Mouse (Mus musculus) midbrain, embryonic 13.5 days (tissue): ENCODE measurements around the gene Akap1. TPM values are rescaled to one million over a fixed set of nuclear protein-coding genes. Genes with fewer than 3 reads are reported as not detected.

ENCODE experiments used
- ATAC-seq: fragments of 200-750 bp; cut with Nextera tagmentation; 2 replicates; pipeline ENCODE4 v1.8.0; 2017; ENCODE audit warnings: mild to moderate bottlenecking, moderate TSS enrichment, moderate library complexity
- H3K27ac ChIP-seq: fragments of 300-500 bp; sonication (generic); 2 replicates; pipeline ENCODE4 v1.5.1; 2015; ENCODE audit warnings: inconsistent platforms, mild to moderate bottlenecking, moderate library complexity
- H3K27me3 ChIP-seq: fragments of 300-500 bp; sonication (generic); 2 replicates; pipeline ENCODE4 v1.6.1; 2015; ENCODE audit warnings: mild to moderate bottlenecking, inconsistent platforms
- H3K36me3 ChIP-seq: fragments of 300-500 bp; sonication (generic); 2 replicates; pipeline ENCODE4 v1.6.1; 2015; ENCODE audit warnings: mild to moderate bottlenecking, inconsistent platforms
- H3K4me1 ChIP-seq: fragments of 300-500 bp; sonication (generic); replicated peaks from 2 replicates; pipeline ENCODE4 v1.6.1; 2015; ENCODE audit warnings: inconsistent platforms
- H3K4me2 ChIP-seq: fragments of 300-500 bp; sonication (generic); replicated peaks from 2 replicates; pipeline ENCODE4 v1.6.1; 2015; ENCODE audit warnings: moderate library complexity, mild to moderate bottlenecking, inconsistent platforms
- H3K4me3 ChIP-seq: fragments of 300-500 bp; sonication (generic); replicated peaks from 2 replicates; pipeline ENCODE4 v1.5.1; 2015; ENCODE audit warnings: mild to moderate bottlenecking, inconsistent platforms
- H3K9ac ChIP-seq: fragments of 300-500 bp; sonication (generic); replicated peaks from 2 replicates; pipeline ENCODE4 v1.6.1; 2015; ENCODE audit warnings: mild to moderate bottlenecking, inconsistent platforms
- H3K9me3 ChIP-seq: fragments of 300-500 bp; sonication (generic); 2 replicates; pipeline ENCODE4 v1.6.1; 2016; ENCODE audit warnings: mild to moderate bottlenecking, inconsistent platforms
- WGBS: fragments of 180-500 bp; shearing (Covaris S2); methylation state at CpG from one replicate; pipeline ENCODE4 v1.1.7; 2015; 5-methylcytosine and 5-hydroxymethylcytosine counted together
- polyA plus RNA-seq: library from polyadenylated mRNA; unstranded; fragments of >200 nt; fragmentation: Nextera tagmentation; extraction: Ambion mirVana; gene quantifications from 2 replicates; pipeline ENCODE4 v1.2.1, GENCODE M21; 2015

The Akap1 gene
- polyA plus RNA-seq, result 25.3 and 27.7 TPM in 2 replicates

DNA sequence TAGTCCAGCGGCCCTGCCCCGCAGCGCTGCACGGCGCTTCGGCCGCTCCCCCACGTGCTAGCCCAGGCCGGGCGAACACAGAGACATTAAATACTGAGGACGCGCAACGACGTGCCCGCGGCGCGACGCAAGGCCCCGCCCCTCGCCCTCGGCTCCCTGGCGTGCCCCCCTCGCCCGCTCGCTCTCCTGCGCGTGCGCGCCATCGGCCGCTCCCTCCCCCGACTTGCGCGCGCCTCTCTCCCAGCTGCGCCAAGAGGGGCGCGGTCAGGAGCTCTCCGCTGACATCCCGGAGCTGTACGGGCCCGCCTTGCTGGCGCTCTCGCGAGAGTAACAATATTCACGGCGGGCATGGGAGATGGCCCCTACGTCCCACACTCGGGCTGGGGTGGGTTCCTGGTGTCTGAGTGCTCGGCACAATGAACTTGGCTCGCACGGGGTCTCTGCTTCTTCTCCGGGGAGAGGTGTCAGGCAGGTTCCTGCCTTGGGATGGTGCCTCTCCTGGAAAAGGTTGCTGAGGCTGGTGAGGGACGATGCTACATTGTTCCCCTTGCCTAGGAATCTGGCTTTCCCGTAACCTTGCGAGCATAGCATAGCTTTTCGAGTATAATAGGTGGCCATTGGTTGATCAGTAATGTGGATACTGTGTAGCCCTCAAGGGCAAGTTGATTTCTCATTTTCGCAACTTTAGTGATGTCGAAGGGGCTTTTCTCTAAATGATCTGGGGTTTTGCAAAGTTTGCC is at the start of gene Akap1:
Gene Akap1, minus strand, starts transcription at position 129 of the 740 bp plus-strand sequence.
- Histone ChIP-seq H3K27ac (peak within 1 kb of the TSS; percentile 80), H3K27me3 (0 out of 2 replicates have a peak, but pooled peaks cover 6% of the 10 kb centered on the region), H3K9me3 (no peaks in the 10 kb centered on the region), H3K9ac (peak within 1 kb of the TSS; percentile 79), H3K4me3 (peak within 1 kb of the TSS; percentile 58), H3K4me1 (peaks cover 24% of the 10 kb centered on the region), H3K4me2 (peak within 1 kb of the TSS; percentile 97), H3K36me3 (no peaks in the 10 kb centered on the region)
- peak; percentile 99 for ATAC-seq
- 2% methylated on average over 60 of the region's 60 CpGs for WGBS

DNA sequence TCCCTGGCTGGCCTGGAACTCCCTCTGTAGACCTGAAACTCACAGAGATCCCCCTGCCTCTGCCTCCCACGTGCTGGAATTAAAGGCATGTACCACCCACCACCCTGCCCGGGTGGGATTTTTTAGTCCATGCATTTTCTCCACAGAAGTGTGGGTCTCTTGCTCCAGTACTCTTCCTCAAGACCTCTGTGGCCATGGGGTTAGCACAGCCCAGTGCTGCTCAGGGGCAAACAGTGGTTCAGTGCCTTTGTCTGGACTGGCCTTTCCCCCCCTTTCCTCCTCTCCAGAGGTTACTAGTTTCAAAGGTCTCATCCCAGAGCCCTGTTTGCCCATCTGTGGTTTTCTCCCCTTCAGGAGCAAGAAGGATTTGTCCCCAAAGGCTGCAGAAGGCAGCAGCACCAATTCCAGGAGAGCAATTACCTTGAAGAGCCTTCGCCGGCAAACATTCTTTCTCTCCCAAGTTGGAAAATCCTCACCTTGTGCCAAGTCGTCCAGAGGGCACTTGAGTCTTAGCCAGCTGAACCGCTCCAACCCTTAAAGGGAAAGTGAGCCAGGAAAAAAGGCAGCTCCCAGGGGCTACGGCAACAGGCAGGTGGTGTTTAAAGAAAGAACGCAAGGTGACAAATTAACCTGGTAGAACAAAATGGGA is 45.1 kb upstream of the Akap1 start:
- H3K27me3 ChIP-seq, result no peaks in the 10 kb centered on the region
- no peak overlapping the region for H3K4me3 ChIP-seq
- H3K9me3 ChIP-seq, result 0 out of 2 replicates have a peak, but pooled peaks cover 6% of the 10 kb centered on the region
- no peak overlapping the region for H3K9ac ChIP-seq
- WGBS, result 86% methylated on average over 8 of the region's 8 CpGs
- no peak overlapping the region for H3K4me2 ChIP-seq
- ATAC-seq, result no peak
- H3K27ac ChIP-seq, result no peak overlapping the region
- H3K36me3 ChIP-seq, result no peaks in the 10 kb centered on the region
- H3K4me1 ChIP-seq, result no peaks in the 10 kb centered on the region

- WGBS, result 100% methylated on average over 1 of the region's 1 CpGs
- Histone ChIP-seq H3K36me3 (no peaks in the 10 kb centered on the region), H3K9me3 (0 out of 2 replicates have a peak, but pooled peaks cover 6% of the 10 kb centered on the region), H3K27me3 (no peaks in the 10 kb centered on the region), H3K4me1 (no peaks in the 10 kb centered on the region), H3K4me3 (no peak overlapping the region), H3K4me2 (no peak overlapping the region), H3K9ac (no peak overlapping the region), H3K27ac (no peak overlapping the region)
- no peak for ATAC-seq
Observed at GRCm38 (mm10) chr11:88908557-88909211, 44.3 kb upstream of the Akap1 start.

- 97% methylated on average over 7 of the region's 7 CpGs for whole genome bisulfite sequencing
- no peak for ATAC-seq
Observed at GRCm38 (mm10) chr11:88907886-88908285, 43.5 kb upstream of the Akap1 start.

DNA sequence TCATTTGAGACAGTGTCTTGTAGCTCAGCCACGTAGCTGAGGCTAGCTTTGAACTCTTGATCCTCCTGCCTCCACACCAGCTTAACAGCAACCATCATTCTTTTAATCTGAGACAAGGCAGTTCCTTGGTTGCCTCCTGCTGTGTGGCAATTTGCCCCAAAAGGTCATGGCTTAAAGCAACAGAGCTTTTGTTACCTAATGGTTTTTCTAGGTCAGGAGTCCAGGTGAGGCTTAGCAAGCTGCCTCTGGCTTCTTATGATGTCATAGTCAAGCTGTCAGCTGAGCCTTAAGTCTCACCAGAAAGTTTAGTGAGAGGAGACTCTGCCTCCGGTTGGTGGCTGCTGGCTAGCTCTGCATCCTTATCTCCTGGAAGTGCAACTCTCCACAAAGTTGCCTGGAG is 41.2 kb upstream of the Akap1 start:
- H3K4me1 ChIP-seq, result no peaks in the 10 kb centered on the region
- H3K4me2 ChIP-seq, result no peak overlapping the region
- H3K9ac ChIP-seq, result no peak overlapping the region
- 32% methylated on average over 2 of the region's 2 CpGs for WGBS
- no peak overlapping the region for H3K4me3 ChIP-seq
- H3K36me3 ChIP-seq, result no peaks in the 10 kb centered on the region
- no peak for ATAC-seq
- 0 out of 2 replicates have a peak, but pooled peaks cover 6% of the 10 kb centered on the region for H3K9me3 ChIP-seq
- no peak overlapping the region for H3K27ac ChIP-seq
- H3K27me3 ChIP-seq, result no peaks in the 10 kb centered on the region

More at GRCm38 (mm10) chr11:88907886-88908285, 43.5 kb upstream of the Akap1 start:
- H3K36me3 ChIP-seq, result no peaks in the 10 kb centered on the region
- H3K27me3 ChIP-seq, result no peaks in the 10 kb centered on the region
- H3K4me1 ChIP-seq, result no peaks in the 10 kb centered on the region
- 0 out of 2 replicates have a peak, but pooled peaks cover 6% of the 10 kb centered on the region for H3K9me3 ChIP-seq
- H3K9ac ChIP-seq, result no peak overlapping the region
- H3K4me3 ChIP-seq, result no peak overlapping the region
- H3K4me2 ChIP-seq, result no peak overlapping the region
- no peak overlapping the region for H3K27ac ChIP-seq

DNA sequence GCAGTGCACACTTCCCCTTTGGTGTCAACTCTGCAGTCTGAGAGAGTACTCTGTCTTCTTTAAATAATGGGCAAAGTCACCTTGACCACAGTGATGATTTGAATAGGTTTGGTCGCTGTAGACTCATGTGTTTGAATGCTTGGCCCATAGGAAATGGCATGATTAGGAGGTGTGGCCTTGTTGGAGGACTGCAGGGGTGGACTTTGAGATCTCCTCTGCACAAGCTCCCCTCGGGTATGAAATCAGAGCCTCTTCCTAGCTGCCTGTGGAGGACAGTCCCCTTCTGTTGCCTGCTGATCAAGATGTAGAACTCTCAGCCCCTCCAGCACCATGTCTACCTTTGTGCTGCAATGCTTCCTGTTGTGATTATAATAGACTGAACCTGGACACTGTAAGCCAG is 39.7 kb upstream of the Akap1 start:
- 67% methylated on average over 2 of the region's 2 CpGs for WGBS
- H3K4me2 ChIP-seq, result no peak overlapping the region

GRCm38 (mm10) chr11:88902762-88903161 is 38.4 kb upstream of the Akap1 start:
- 94% methylated on average over 6 of the region's 6 CpGs for WGBS
- H3K4me2 ChIP-seq, result no peak overlapping the region
- no peak overlapping the region for H3K4me3 ChIP-seq
- H3K27me3 ChIP-seq, result peaks cover 4% of the 10 kb centered on the region; the same call in 1 of the 2 replicates
- no peak overlapping the region for H3K27ac ChIP-seq
- no peaks in the 10 kb centered on the region for H3K9me3 ChIP-seq
- ATAC-seq, result no peak
- no peaks in the 10 kb centered on the region for H3K36me3 ChIP-seq
- no peaks in the 10 kb centered on the region for H3K4me1 ChIP-seq
- H3K9ac ChIP-seq, result no peak overlapping the region

More for the DNA sequence above, 39.7 kb upstream of the Akap1 start:
- ATAC-seq, result no peak
- Histone ChIP-seq H3K27me3 (no peaks in the 10 kb centered on the region), H3K9ac (no peak overlapping the region), H3K4me3 (no peak overlapping the region), H3K27ac (no peak overlapping the region), H3K36me3 (no peaks in the 10 kb centered on the region), H3K9me3 (no peaks in the 10 kb centered on the region), H3K4me1 (no peaks in the 10 kb centered on the region)

GRCm38 (mm10) chr11:88901341-88901802 is 37.0 kb upstream of the Akap1 start:
- no peaks in the 10 kb centered on the region for H3K36me3 ChIP-seq
- no peak overlapping the region for H3K4me2 ChIP-seq
- no peaks in the 10 kb centered on the region for H3K9me3 ChIP-seq
- WGBS, result 86% methylated on average over 7 of the region's 7 CpGs
- no peak overlapping the region for H3K27ac ChIP-seq
- no peak overlapping the region for H3K9ac ChIP-seq
- peaks cover 11% of the 10 kb centered on the region; the same call in 1 of the 2 replicates for H3K27me3 ChIP-seq
- H3K4me1 ChIP-seq, result no peaks in the 10 kb centered on the region
- no peak overlapping the region for H3K4me3 ChIP-seq
- no peak for ATAC-seq

GRCm38 (mm10) chr11:88899561-88899960 is 35.2 kb upstream of the Akap1 start:
- Histone ChIP-seq H3K4me3 (no peak overlapping the region), H3K36me3 (no peaks in the 10 kb centered on the region), H3K9ac (no peak overlapping the region), H3K4me2 (no peak overlapping the region), H3K9me3 (no peaks in the 10 kb centered on the region), H3K4me1 (no peaks in the 10 kb centered on the region), H3K27ac (no peak overlapping the region), H3K27me3 (peaks cover 11% of the 10 kb centered on the region; the same call in 1 of the 2 replicates)
- no peak for ATAC-seq
- 92% methylated on average over 6 of the region's 6 CpGs for WGBS

- 79% methylated on average over 4 of the region's 4 CpGs for WGBS
- Histone ChIP-seq H3K27me3 (peaks cover 11% of the 10 kb centered on the region; the same call in 1 of the 2 replicates), H3K4me2 (no peak overlapping the region), H3K36me3 (no peaks in the 10 kb centered on the region), H3K9ac (no peak overlapping the region), H3K9me3 (no peaks in the 10 kb centered on the region), H3K4me1 (no peaks in the 10 kb centered on the region), H3K27ac (no peak overlapping the region), H3K4me3 (no peak overlapping the region)
- no peak for ATAC-seq
Observed at GRCm38 (mm10) chr11:88898380-88898763, 34.0 kb upstream of the Akap1 start.

DNA sequence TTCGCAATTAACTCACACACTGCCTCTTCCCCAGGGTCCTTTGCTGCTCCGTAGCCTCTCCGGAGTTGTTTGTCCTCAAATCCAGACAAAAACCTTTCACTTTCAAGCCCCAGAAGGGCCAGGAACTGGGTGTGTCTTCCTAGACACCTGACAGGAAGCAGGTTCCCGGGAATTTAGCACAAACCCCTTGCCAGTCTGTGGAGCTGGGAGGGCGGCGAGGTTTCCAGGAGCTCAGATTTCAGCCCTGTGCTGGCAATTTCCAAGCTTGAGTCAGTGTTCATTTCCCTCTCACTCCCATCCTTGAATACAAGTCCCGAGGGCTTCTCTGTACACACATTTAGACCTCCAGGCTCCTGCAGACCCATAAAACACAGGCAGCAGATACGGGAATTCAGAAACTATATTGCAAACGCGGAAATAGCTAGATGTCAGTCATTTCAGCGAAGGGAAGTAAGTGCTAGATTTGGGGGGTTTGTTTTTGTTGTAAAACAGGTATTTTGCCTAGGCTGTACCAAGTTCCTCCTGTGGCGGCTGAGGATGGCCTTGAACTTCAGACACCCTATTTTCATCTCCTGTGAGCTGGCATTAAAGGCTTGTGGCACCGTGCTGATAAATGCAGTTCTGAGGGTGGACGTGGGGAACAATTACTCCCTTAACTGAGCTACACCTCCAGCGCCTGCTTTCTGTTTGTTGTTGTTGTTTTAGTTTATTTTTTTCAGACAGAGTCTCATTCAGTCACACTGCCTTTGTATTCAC is 33.4 kb upstream of the Akap1 start:
- H3K4me1 ChIP-seq, result no peaks in the 10 kb centered on the region
- no peak for ATAC-seq
- no peaks in the 10 kb centered on the region for H3K36me3 ChIP-seq
- H3K4me3 ChIP-seq, result no peak overlapping the region
- no peak overlapping the region for H3K4me2 ChIP-seq
- H3K27me3 ChIP-seq, result peaks cover 11% of the 10 kb centered on the region; the same call in 1 of the 2 replicates
- no peak overlapping the region for H3K27ac ChIP-seq
- H3K9ac ChIP-seq, result no peak overlapping the region
- 58% methylated on average over 15 of the region's 15 CpGs for WGBS
- H3K9me3 ChIP-seq, result no peaks in the 10 kb centered on the region
